Mouse (Mus musculus) lung, adult 2 months (tissue): Measurements from ENCODE around the gene Clip3.

Experiments
- CTCF ChIP-seq: fragments of 200-500 bp; IDR thresholded peaks from 2 replicates; pipeline ENCODE4 v1.5.1; 2011; ENCODE audit warnings: mild to moderate bottlenecking, low read length, control low read depth; ENCODE audit not compliant: insufficient read depth
- POLR2A ChIP-seq: fragments of 200-500 bp; IDR thresholded peaks from 2 replicates; pipeline ENCODE4 v1.6.1; 2011; ENCODE audit warnings: low read depth, mild to moderate bottlenecking, control low read depth, low read length, borderline replicate concordance; ENCODE audit errors: extremely low read depth

GRCm38 (mm10) chr7:30274383-30274782 lies 17.1 kb upstream of the Clip3 start:
- TF ChIP-seq CTCF (no peak), POLR2A (no peak)
